Mouse (Mus musculus) ovary, postnatal 14 days (tissue): ENCODE measurements at regions not wholly inside any gene's neighbourhood (a gene's known extent, or its start where the extent isn't known, plus 50 kb on each side); places are given as distances from the start of the nearest gene placed in this dataset.

Experiments
- DNase-seq: peaks from one replicate; pipeline ENCODE4 v3.0.0; 2022; ENCODE audit warnings: low spot score

DNA sequence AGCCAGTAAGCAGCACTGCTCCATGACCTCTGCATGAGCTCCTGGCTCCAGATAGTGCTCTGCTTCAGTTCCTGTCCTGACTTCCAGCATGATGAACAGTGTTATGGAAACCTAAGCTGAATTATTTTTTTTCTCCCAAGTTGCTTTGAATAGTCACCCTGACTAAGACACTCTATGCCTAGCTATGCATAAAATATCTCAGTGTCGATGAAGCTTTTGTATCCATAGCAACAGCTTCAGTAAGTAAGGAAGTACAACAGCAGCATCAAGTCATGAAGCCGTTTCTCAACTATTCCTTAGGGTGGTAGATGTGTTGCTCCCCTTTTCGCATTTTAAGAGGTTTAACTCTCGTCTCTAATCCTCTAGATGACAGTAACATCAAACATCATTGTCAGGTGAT is 228.4 kb upstream of the Gpc5 start:
- no peak for DNase-seq

GRCm38 (mm10) chr14:114864102-114864501 is 227.9 kb upstream of the Gpc5 start:
- DNase-seq = no peak

DNA sequence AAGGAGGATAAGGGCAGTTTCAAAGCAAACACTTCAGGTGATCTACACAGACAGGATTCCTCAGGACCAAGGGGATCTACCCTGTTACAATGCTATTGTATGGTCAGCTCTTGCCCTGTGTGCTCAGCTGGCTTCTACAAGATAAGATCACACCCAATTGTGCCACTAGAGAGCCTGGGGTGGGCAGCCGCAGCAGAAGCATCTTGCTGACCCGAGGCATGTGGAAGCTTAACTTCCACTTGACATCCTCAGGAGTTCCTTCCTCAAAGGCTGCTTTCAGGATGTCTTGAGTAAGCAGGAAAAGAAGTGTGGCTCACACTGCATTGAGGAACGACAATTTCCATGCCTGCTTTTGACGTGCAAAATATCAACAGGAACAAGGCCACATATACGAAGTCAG is 222.8 kb upstream of the Gpc5 start:
- DNase-seq = no peak

- DNase-seq = no peak
Observed at GRCm38 (mm10) chr14:114875101-114875500, 216.9 kb upstream of the Gpc5 start.

GRCm38 (mm10) chr14:114876427-114876826 is 215.6 kb upstream of the Gpc5 start:
- DNase-seq = no peak

DNA sequence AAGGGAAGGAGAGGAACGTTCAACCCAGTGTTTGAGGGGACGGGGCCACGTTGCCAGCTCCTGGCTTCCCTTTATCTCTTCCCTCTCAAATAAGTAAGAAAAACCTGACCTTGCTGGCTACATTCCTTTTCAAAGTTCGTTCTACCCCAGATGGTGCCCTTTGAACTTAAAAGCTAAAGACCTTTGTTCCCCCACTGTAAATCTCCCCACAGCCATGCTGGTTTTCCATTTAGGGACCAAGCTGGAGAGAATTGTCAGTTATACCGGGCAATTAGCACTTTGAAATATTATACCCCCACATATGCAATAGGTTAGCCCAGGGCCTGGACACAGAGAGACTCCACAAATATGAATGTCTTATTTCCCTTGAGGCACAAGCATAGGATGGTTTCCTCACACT is 214.5 kb upstream of the Gpc5 start:
- no peak for DNase-seq

- no peak for DNase-seq
Observed at GRCm38 (mm10) chr14:114880291-114880690, 211.7 kb upstream of the Gpc5 start.

DNA sequence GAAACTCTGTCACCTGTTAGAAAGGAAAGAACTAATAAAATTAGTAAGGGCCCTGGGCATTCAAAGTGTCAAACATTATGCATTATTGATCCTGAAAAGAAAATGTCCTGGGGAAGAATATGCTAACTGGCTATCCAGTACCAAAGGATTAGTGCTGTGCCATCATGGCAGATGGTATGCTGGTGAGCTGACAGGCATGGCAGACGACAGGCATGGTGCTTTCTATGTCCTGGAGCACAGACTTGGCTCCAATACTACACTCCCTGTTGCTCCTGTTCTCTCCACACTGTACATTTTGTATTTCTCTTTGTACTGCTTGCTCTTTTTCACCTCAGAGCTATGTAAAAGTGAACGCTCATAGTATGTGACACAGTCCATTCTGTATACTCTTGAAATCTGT is 187.9 kb upstream of the Gpc5 start:
- no peak for DNase-seq

- no peak for DNase-seq
Observed at GRCm38 (mm10) chr14:114912271-114912670, 179.7 kb upstream of the Gpc5 start.

DNA sequence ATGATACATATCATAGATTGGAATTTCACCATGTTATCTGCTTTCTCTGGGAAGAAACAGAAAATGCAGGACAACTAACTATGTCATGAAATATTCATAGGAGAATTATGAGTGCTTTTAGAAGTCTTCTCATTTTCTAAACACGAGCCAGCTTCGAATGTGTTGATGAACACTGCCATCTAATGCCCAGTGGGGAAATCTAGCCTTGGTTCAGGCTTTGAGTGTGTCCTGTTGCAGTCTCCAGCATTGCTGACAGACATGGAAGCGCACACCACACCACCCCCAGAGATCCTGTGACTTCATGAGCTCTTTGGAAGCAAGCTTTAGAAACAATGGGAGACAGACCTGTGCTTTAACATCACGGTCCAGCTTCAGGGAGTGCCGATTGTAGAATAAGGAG is 178.8 kb upstream of the Gpc5 start:
- DNase-seq = peak; percentile 2

GRCm38 (mm10) chr14:114945744-114946143 is 146.3 kb upstream of the Gpc5 start:
- no peak for DNase-seq

DNA sequence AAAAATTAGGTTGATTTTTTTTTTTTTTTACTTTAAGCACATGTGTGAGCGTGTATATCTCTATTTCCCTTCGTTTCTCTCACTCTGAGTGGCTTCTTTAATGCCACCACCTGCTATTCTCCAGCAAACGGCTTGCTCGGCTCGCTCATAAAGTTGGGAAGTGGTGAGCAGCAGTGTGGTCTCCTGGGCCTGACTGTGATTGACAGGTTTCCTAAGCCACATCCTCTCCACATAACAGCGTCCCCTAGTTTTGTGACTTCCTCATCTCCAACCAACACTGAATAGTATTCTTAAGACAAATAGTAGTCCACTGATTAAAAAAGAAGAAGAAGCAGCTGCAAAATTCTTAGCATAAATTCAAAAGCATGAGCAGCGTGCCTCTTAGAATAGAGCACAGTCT is 145.7 kb upstream of the Gpc5 start:
- no peak for DNase-seq

- no peak for DNase-seq
Observed at GRCm38 (mm10) chr14:114948341-114949155, 143.5 kb upstream of the Gpc5 start.

GRCm38 (mm10) chr14:114949156-114949496 is 142.9 kb upstream of the Gpc5 start:
- DNase-seq = no peak

DNA sequence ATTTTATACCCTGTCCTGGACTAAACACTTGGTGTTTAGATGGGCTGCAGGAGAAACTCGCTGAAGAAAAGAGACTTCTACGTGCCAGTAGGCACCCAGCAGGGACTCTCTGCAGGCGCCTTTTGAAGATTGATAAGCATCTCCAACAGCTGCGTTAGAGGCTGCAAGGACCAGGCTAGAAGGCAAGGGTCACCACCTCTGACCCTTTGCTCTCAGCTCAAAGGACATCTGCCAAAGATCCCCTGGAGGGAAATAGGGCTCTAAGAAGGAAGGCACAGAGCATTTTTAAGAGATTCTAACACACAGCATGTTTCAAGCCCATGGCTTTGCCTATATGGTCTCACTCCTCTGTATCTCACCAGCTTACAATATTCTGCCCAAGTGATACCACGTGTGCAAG is 139.7 kb upstream of the Gpc5 start:
- no peak for DNase-seq

GRCm38 (mm10) chr14:114953070-114953665 is 138.8 kb upstream of the Gpc5 start:
- no peak for DNase-seq

DNA sequence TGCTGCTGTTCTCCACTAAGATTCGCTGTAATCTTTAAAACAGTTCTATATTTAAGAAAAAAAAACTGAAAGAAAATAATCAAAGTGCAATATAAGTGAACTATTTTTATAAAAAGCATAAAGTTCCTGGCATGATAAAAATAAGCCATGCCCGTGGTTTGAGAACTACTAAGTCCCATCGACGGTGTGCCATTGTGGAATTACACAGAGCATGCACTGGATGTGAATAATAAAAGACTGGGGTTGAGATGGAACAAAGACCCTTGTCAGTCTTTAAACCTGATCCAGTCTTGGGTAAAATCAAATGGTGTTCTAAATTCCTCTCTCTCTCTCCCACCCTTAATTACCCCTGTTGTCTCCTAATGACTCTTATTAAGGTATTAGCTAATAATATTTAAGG is 137.7 kb upstream of the Gpc5 start:
- DNase-seq = no peak

DNA sequence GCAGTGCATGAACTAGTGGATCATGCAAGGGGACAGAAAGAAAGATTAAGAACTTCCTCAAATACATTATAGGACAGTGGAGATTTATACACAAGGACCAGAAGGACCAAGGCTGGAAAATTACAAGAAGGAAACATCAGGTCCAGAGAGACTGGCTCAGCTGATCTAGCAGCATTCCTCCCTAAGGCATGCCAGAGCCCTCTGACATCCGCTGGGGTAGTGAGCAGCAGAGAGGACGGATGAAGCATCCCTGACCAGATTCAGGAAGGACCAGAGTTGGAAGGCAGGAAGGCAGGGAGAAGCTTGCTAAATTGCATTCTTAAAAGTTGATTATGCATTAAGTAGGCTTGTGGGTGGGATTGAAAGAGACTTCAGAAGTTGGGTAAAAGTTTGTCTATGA is 136.4 kb upstream of the Gpc5 start:
- DNase-seq = no peak

DNA sequence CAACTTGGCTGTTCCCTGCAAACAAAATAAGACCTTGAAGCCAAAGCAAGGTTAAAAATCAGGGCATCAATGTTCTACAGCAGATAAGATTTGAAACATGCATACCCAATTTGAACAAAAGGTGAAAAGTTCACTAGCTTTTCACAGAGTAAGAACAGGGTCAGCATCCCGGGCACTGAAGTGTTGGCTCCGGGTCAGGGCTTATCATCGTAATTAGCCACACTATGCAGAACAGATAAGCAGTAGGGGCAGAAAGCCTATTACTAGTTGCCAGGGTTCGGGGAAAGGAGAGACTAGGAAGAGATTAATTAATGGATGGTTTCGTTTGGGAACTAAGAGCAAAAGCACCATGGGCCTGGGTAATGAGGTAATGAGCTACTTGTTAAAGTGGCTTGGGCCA is 131.7 kb upstream of the Gpc5 start:
- DNase-seq = no peak

GRCm38 (mm10) chr14:114965941-114966340 is 126.1 kb upstream of the Gpc5 start:
- no peak for DNase-seq

DNA sequence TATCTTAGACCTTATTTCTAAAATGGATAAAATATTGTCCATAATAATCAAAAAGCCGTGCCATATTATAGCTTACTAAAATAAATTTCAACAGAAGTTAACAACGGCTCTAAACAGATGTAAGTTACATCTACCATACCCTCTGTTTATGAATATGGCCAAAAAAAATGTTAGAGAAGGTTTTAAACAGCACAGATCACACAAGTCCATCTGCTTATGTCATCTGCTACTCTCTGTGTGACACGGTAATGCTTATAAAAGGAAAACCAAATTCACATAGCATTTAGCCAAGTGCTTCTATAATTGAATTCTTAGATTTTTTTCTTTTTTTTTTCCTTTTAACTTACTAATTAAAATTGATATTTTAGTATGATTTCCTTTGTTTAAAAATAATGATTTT is 123.0 kb upstream of the Gpc5 start:
- DNase-seq = no peak

- no peak for DNase-seq
Observed at GRCm38 (mm10) chr14:114981120-114981519, 110.9 kb upstream of the Gpc5 start.

GRCm38 (mm10) chr14:115003223-115003622 is 88.8 kb upstream of the Gpc5 start:
- no peak for DNase-seq
